Mouse (Mus musculus): ENCODE data around the gene St7l.

DNA sequence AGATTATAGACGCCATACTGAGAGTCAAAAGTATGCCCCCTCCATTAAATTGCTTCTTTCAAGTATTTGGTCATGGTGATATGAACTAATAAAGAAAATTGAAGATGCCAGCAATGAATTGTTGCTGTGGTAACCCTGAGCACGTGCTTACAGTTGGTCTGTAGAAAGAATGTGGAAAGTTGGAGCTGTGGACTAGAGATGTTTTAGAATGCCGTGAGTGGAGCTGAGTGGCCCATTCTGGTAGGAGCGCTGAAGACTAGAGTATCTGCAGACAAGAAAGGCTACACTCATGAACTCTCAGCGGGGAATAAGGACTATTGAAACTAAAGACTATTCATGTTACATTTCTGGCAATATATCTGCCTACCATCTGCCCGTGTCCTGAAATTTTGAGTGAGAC, 45.4 kb downstream of the St7l start:
- TF ChIP-seq CTCF (IDR thresholded peaks at IDR 0.05; ENCODE audit: low read depth), result no peak
- TF ChIP-seq EP300 (IDR thresholded peaks at IDR 0.05; ENCODE audit: low read depth), result no peak
